Mouse (Mus musculus) ES-CJ7 (cell line): ENCODE measurements at regions not wholly inside any gene's neighbourhood (a gene's known extent, or its start where the extent isn't known, plus 50 kb on each side); places are given as distances from the start of the nearest gene placed in this dataset.
"Not testable (repeated sequence)": the region's sequence is repeated elsewhere in the genome, so short reads cannot be mapped to it uniquely, and the experiment has no call there.

Source experiments
- DNase-seq: peaks from one replicate; pipeline ENCODE4 v3.0.0; 2011; ENCODE audit warnings: low read depth, low spot score

DNA sequence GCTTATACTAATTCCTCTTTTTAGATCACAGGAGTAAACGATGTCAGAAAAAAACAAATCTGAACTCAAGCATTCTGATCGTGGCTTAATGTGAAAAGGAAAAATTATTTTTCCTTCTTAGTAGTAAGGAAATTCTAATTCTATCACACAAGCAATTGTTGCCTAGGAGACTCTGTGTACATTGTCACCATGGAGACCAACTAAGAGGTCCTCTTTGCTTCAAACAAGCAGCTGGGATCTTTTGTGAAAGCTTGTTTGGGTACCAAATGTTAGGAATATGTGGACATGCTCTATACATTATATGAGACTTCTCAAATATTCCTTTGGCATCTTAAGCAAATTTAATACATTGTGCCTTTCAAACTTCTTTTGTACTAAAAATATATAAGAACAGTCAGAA lies 345.9 kb upstream of the Atp10a start:
- no peak for DNase-seq

GRCm38 (mm10) chr7:58322381-58322780 lies 333.6 kb upstream of the Atp10a start:
- peak; percentile 11 for DNase-seq

DNA sequence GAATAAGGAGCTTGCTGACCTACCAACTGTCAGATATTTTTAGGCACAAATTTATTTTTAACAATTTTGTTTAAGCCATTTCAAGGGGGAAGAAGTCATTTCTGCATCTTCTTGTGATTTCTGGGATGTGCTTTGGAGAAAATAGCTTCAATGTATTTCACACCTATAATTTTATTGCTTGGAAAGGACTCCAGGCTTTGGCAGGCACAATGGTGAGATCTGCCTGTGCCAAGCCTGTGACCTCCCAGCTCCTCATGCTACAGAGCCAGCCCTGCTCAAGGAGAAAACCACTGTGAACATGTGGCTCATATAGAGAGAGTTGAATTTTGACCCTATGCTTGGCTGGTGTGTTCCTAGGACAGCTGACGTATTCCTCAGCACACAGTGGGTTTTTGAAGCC lies 288.6 kb upstream of the Atp10a start:
- DNase-seq = no peak

DNA sequence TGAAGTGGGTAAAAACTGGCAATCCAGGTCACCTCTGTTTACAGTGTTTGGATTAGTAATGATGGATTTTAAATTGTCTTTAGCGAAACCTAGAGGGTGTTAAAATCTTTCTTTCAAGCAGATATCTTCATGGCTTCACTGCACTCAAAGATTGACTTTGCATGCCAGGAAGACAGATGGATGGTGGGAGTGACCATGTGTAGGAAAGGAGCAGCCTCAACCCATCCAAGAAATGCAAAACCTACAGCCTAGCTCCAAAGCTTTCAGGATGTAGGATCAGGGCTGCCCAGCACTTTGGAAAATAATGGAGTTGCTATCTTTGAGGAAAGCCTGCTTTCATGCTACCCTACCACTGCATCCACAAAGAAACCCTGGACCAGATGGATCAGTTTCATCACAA lies 272.6 kb upstream of the Atp10a start:
- no peak for DNase-seq

GRCm38 (mm10) chr7:58388326-58388725 lies 267.6 kb upstream of the Atp10a start:
- DNase-seq = no peak

- DNase-seq = no peak
Measured at GRCm38 (mm10) chr7:58392391-58393115, 263.4 kb upstream of the Atp10a start.

GRCm38 (mm10) chr7:58397992-58398391 lies 258.0 kb upstream of the Atp10a start:
- DNase-seq = no peak

GRCm38 (mm10) chr7:58398558-58399144 lies 257.3 kb upstream of the Atp10a start:
- DNase-seq = no peak

DNA sequence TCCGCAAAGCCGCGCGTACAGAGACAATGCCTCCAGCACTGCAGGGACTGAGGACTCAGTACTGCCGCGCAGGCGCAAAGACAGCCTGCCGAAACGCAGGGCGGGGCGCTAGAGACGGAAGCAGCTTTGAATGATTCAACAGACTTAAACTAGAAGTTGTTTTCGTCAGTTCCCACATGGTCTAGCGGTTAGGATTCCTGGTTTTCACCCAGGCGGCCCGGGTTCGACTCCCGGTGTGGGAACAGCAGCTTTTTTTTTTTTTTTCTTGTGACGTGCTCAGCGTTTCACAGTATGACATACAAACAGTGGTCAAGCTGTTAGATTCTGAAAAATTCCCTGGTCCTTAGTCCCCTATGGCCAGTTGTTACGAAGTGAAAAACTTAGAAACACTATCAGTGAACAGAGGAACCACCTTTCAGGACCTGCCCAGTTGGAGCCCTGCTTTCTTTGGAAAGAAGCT lies 256.8 kb upstream of the Atp10a start:
- peak; percentile 96 for DNase-seq

- no peak for DNase-seq
Measured at GRCm38 (mm10) chr7:58399651-58400050, 256.3 kb upstream of the Atp10a start.

- no peak for DNase-seq
Measured at GRCm38 (mm10) chr7:58400594-58400993, 255.4 kb upstream of the Atp10a start.

DNA sequence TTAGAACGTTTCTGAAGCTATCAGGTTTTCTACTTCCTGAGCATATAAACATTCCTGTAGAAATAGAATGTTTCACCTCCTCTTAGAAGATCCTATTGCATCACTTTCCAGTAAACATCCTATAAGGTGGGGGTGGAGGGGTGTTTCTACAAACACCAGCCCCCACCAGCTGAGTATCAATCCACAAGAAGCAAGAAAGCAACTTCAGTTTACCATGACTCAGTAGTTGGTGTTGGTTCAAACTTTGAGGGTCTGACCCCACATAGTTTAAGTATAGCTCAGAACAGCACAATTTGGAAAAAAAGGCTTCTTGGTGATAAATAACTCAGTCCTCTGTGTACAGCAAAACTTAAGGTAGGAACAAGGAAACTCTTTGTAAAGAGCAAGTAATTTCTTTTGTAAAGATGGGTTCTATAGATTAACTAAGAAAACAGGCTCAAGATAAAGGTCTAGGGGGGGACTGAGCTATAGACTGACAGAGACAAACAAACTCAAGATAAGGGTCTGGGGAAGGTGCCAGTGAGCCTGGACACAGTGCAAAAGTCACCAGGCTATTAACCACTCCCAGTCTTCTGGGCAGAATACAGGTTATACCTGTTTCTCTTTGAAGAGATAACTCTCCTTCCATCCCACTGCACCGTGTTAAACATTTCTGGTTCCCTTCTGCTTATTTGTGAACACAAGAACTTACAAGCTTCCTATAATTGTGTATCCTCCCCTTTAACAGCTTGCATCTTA lies 218.9 kb upstream of the Atp10a start:
- no peak for DNase-seq

GRCm38 (mm10) chr7:58442535-58443184 lies 213.3 kb upstream of the Atp10a start:
- DNase-seq = no peak

DNA sequence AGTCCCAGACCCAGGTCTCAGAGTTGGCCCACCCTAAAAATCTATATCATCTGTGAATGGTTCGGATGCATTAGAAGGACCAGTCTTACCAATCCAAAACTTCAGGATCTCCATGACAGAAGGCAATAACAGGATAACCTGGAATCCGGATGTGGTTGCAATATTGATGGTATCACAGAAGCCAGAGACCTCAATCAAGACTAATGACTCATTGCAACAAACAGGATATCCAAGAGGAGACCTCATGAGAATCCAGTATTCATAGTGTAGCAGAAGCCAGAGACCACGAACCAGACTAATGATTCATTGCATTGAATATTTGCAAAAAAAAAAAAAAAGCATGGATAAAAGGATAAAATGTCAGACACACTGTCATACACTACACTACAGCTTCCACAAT lies 212.7 kb upstream of the Atp10a start:
- DNase-seq = no peak

DNA sequence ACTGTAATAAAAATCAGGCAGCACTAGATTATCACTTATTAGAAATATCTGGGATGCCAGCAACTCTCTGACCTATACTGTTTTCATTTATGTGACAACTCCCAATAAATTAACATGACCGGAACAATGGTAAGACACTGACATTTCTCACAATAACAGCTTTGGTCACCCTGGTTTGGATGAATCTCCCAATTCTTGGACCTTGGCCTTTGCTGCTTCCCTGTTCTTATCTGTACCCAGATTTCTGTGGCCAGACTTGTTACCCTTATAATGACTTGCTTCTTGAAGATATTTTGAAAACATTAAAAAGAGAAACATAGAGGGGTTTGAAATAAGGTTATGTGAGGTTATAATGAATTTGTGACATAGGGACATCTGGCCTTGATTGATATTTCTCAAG lies 210.2 kb upstream of the Atp10a start:
- DNase-seq = no peak

GRCm38 (mm10) chr7:58446261-58446660 lies 209.7 kb upstream of the Atp10a start:
- no peak for DNase-seq

DNA sequence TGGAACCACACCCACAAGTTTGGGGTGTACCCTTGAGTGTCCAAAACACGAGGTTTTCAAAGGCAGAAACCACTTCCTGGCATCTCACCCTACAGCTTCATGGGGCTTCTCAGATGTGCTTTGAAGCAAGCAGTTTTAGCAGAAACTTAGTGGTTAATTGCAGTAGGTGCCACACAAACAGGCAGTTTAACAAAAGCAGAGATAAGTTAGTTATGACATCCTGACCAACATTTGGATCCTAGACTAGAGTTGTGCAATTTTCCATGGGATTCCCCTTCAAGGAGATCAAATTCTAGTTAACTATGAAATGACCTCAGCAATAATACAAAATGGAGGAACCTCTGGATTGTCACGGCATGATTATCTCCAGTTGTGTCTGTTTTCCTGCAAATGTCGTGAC lies 207.2 kb upstream of the Atp10a start:
- DNase-seq = no peak

- no peak for DNase-seq
Measured at GRCm38 (mm10) chr7:58451981-58452380, 204.0 kb upstream of the Atp10a start.

DNA sequence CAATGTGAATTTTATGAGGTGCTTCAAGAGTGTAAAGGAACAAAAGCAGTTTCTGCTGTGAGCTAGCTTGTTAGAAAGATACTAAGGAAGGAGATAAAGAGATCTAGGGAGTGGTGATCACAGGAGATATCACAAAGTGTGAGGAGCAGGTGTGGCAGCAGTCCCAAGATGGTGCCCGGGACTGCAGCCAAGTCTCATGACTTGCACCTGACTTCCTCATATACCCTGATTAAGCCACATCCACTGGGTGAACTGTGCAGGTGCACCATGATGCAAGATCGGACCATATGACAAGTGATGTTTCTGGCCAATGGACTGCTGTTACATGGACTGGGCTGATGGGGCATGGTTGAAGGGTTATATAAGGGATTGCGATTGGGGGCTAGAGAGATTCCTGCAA lies 197.8 kb upstream of the Atp10a start:
- not testable (repeated sequence) for DNase-seq

- no peak for DNase-seq
Measured at GRCm38 (mm10) chr7:58460939-58461338, 195.0 kb upstream of the Atp10a start.

- DNase-seq = no peak
Measured at GRCm38 (mm10) chr7:58473150-58473549, 182.8 kb upstream of the Atp10a start.

GRCm38 (mm10) chr7:58475139-58475538 lies 180.8 kb upstream of the Atp10a start:
- DNase-seq = no peak
